Mouse (Mus musculus) urinary bladder, adult 2 months (tissue): ENCODE measurements around the gene Slc39a10. TPM values are rescaled to one million over a fixed set of nuclear protein-coding genes. Genes with fewer than 3 reads are reported as not detected.

ENCODE experiments used
- DNase-seq: peaks from one replicate; pipeline ENCODE4 v3.0.0; 2022; ENCODE audit warnings: low spot score
- polyA plus RNA-seq: library from polyadenylated mRNA; depleted of rRNA; stranded (reverse); fragments of >200 nt; gene quantifications from 2 replicates; pipeline ENCODE4 v1.2.3, GENCODE M21; 2012; rRNA removed

Gene Slc39a10
- 16.0 and 17.1 TPM in 2 replicates for polyA plus RNA-seq

GRCm38 (mm10) chr1:46892752-46893151, at the start of gene Slc39a10:
Gene Slc39a10 (minus strand): TSS chr1:46892852.
- no peak for DNase-seq

GRCm38 (mm10) chr1:46939295-46939694, 46.6 kb upstream of the Slc39a10 start:
- no peak for DNase-seq

- no peak for DNase-seq
Measured at GRCm38 (mm10) chr1:46937641-46938040, 45.0 kb upstream of the Slc39a10 start.

- DNase-seq: no peak
Measured at GRCm38 (mm10) chr1:46927104-46927503, 34.5 kb upstream of the Slc39a10 start.

- DNase-seq: no peak
Measured at GRCm38 (mm10) chr1:46926239-46926638, 33.6 kb upstream of the Slc39a10 start.

- no peak for DNase-seq
Measured at GRCm38 (mm10) chr1:46924992-46925391, 32.3 kb upstream of the Slc39a10 start.

- no peak for DNase-seq
Measured at GRCm38 (mm10) chr1:46922904-46923303, 30.3 kb upstream of the Slc39a10 start.

GRCm38 (mm10) chr1:46921630-46922029, 29.0 kb upstream of the Slc39a10 start:
- no peak for DNase-seq

GRCm38 (mm10) chr1:46916237-46916636, 23.6 kb upstream of the Slc39a10 start:
- no peak for DNase-seq

GRCm38 (mm10) chr1:46914349-46914748, 21.7 kb upstream of the Slc39a10 start:
- no peak for DNase-seq

GRCm38 (mm10) chr1:46912506-46913156, 20.0 kb upstream of the Slc39a10 start:
- DNase-seq: no peak

GRCm38 (mm10) chr1:46910154-46910553, 17.5 kb upstream of the Slc39a10 start:
- no peak for DNase-seq

- no peak for DNase-seq
Measured at GRCm38 (mm10) chr1:46905706-46906105, 13.1 kb upstream of the Slc39a10 start.

- DNase-seq: no peak
Measured at GRCm38 (mm10) chr1:46902102-46902683, 9.5 kb upstream of the Slc39a10 start.

- no peak for DNase-seq
Measured at GRCm38 (mm10) chr1:46894281-46894842, 1.7 kb upstream of the Slc39a10 start.

- DNase-seq: no peak
Measured at GRCm38 (mm10) chr1:46888726-46889125, 3.9 kb downstream of the Slc39a10 start.

GRCm38 (mm10) chr1:46888324-46888723, 4.3 kb downstream of the Slc39a10 start:
- DNase-seq: no peak

GRCm38 (mm10) chr1:46887908-46888307, 4.7 kb downstream of the Slc39a10 start:
- no peak for DNase-seq

GRCm38 (mm10) chr1:46886091-46886490, 6.6 kb downstream of the Slc39a10 start:
- DNase-seq: no peak

- DNase-seq: no peak
Measured at GRCm38 (mm10) chr1:46885231-46885630, 7.4 kb downstream of the Slc39a10 start.

GRCm38 (mm10) chr1:46879951-46880350, 12.7 kb downstream of the Slc39a10 start:
- DNase-seq: no peak

GRCm38 (mm10) chr1:46873770-46874169, 18.9 kb downstream of the Slc39a10 start:
- no peak for DNase-seq

GRCm38 (mm10) chr1:46869788-46870187, 22.9 kb downstream of the Slc39a10 start:
- DNase-seq: no peak
